Mouse (Mus musculus): Measurements from ENCODE around the gene Apcs.

Gene Apcs

GRCm38 (mm10) chr1:172894777-172895357 lies at the start of gene Apcs:
Gene Apcs, minus strand, starts transcription at chr1:172895041.
- DNase-seq (ENCODE audit: low spot score in 2 of 2) = no peak

- no peak for DNase-seq (ENCODE audit: low spot score in 2 of 2)
Observed at GRCm38 (mm10) chr1:172932197-172932596, 37.4 kb upstream of the Apcs start.

GRCm38 (mm10) chr1:172918450-172918849 lies 23.6 kb upstream of the Apcs start:
- DNase-seq (ENCODE audit: low spot score in 2 of 2) = no peak

- DNase-seq (ENCODE audit: low spot score in 2 of 2) = no peak
Observed at GRCm38 (mm10) chr1:172917115-172917514, 22.3 kb upstream of the Apcs start.

- no peak for DNase-seq (ENCODE audit: low spot score in 2 of 2)
Observed at GRCm38 (mm10) chr1:172903313-172903712, 8.5 kb upstream of the Apcs start.

- no peak for DNase-seq (ENCODE audit: low spot score in 2 of 2)
Observed at GRCm38 (mm10) chr1:172895435-172895834, 594 bp upstream of the Apcs start.

GRCm38 (mm10) chr1:172876675-172877074 lies 18.2 kb downstream of the Apcs start:
- DNase-seq (ENCODE audit: low spot score in 2 of 2) = no peak

GRCm38 (mm10) chr1:172875265-172875664 lies 19.6 kb downstream of the Apcs start:
- no peak for DNase-seq (ENCODE audit: low spot score in 2 of 2)

GRCm38 (mm10) chr1:172848171-172848570 lies 46.7 kb downstream of the Apcs start:
- DNase-seq (ENCODE audit: low spot score in 2 of 2) = no peak

GRCm38 (mm10) chr1:172847044-172847761 lies 47.6 kb downstream of the Apcs start:
- DNase-seq (ENCODE audit: low spot score in 2 of 2) = no peak
